Mouse (Mus musculus): ENCODE results near the gene Prss35.

Prss35 gene

GRCm38 (mm10) chr9:86798686-86799085 lies 55.2 kb downstream of the Prss35 start:
- DNase-seq (ENCODE audit: low spot score in 2 of 2) = no peak

- no peak for DNase-seq (ENCODE audit: low spot score in 2 of 2)
Measured at GRCm38 (mm10) chr9:86799099-86799498, 55.6 kb downstream of the Prss35 start.

GRCm38 (mm10) chr9:86800600-86801163 lies 57.2 kb downstream of the Prss35 start:
- no peak for DNase-seq (ENCODE audit: low spot score in 2 of 2)
